8 mouse cellular contexts compared by ENCODE assay signal in the genomic region with DNA sequence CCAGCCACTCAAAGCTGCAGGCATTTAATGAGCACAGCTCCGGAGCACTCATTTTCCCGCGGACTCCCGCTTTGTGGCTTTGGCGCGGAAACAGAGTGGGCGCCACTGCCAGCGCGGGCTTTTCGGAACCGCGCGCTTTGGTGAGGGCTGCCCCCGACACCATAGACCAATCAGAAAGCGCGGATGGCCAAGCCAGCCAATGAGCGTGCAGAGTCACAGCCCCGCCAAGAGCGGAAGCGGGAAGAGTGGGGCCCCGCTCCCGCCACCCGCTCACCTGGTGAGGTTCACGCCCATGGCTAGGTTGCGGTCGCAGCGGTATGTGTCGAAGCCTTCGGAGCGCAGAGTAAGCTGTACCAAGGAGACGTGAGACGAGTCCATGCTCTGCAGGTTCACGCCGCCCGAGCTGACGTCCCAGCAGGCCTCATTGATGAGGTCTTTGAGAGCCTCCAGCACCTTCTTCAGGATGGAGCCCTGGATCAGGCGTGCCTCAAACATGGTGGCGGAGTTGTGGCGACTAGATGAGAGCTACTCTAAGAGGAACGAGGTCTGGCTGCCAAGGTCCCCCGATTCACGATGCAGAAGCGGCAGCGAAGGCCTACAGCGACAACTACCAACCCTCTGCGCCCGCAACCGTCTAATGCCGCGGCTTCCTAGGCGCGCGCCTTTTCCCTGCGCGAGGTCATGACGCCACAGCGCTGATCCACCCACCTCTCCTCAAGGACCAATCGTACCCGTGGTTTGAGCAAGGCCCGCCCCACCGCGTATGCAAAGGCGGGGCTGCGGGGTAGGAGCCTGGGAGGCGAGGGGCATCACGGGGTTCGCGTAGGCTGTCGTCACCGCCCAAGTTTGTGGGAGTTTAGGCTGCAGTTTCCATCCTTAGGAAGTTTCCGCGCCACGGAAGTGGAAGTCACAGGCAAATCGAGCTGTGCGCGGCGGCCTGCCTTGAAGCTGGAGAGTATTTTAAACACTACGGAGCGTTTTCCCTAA. TPM values are rescaled to one million over a fixed set of nuclear protein-coding genes. Genes with fewer than 3 reads are reported as not detected.
DNase-seq lines count a peak whose midpoint lies in the region; ATAC-seq and TF ChIP-seq lines count a peak whose summit lies in the region.

TSS of gene Pcna (minus strand) at position 773 of the 987 bp plus-strand sequence.

- peaks cover 20% of the 10 kb centered on the region for H3K36me3 ChIP-seq in heart, embryonic 12.5 days
- peaks cover 7% of the 10 kb centered on the region; the same call in 1 of the 2 replicates for H3K36me3 ChIP-seq in kidney, postnatal 0 days (ENCODE audit: insufficient read depth, low read length)
- peaks cover 17% of the 10 kb centered on the region for H3K36me3 ChIP-seq in liver, embryonic 11.5 days (ENCODE audit: control insufficient read depth, insufficient read depth, low read length)
- peaks cover 13% of the 10 kb centered on the region for H3K36me3 ChIP-seq in stomach, embryonic 14.5 days (ENCODE audit: control insufficient read depth, insufficient read depth, low read length)

- H3K9me3 ChIP-seq in heart, embryonic 12.5 days (replicated peaks): no peaks in the 10 kb centered on the region
- H3K9me3 ChIP-seq in kidney, postnatal 0 days (replicated peaks; ENCODE audit: low read length): no peaks in the 10 kb centered on the region
- no peaks in the 10 kb centered on the region for H3K9me3 ChIP-seq in liver, embryonic 11.5 days (ENCODE audit: control insufficient read depth, low read length)
- no peaks in the 10 kb centered on the region for H3K9me3 ChIP-seq in stomach, embryonic 14.5 days (ENCODE audit: control insufficient read depth, low read depth, low read length)

- peak within 1 kb of the TSS; percentile 86 for H3K4me3 ChIP-seq in heart, embryonic 12.5 days
- H3K4me3 ChIP-seq in kidney, postnatal 0 days (replicated peaks; ENCODE audit: low read depth, low read length): peak within 1 kb of the TSS; percentile 63
- H3K4me3 ChIP-seq in liver, embryonic 11.5 days (ENCODE audit: low read depth, low read length): peak within 1 kb of the TSS; percentile 81
- H3K4me3 ChIP-seq in stomach, embryonic 14.5 days (ENCODE audit: low read depth, low read length): peak within 1 kb of the TSS; percentile 64

- ATAC-seq in erythroid progenitor cell, adult 5-6 weeks (replicated peaks; ENCODE audit: low FRiP score, poor library complexity, severe bottlenecking): peak; percentile 94
- ATAC-seq in heart, embryonic 12.5 days (ENCODE audit: insufficient number of reproducible peaks, low FRiP score): peak; percentile 100
- ATAC-seq in kidney, postnatal 0 days (replicated peaks; ENCODE audit: low FRiP score, low read depth): peak; percentile 99
- ATAC-seq in liver, embryonic 11.5 days (replicated peaks; ENCODE audit: low FRiP score): peak; percentile 96
- peak; percentile 99 for ATAC-seq in stomach, embryonic 14.5 days (ENCODE audit: insufficient number of reproducible peaks, insufficient read depth, low FRiP score, low read depth)

- peak within 1 kb of the TSS; percentile 84 for H3K4me2 ChIP-seq in heart, embryonic 12.5 days
- H3K4me2 ChIP-seq in kidney, postnatal 0 days (ENCODE audit: low read length): peak within 1 kb of the TSS; percentile 84
- peak within 1 kb of the TSS; percentile 71 for H3K4me2 ChIP-seq in liver, embryonic 11.5 days
- H3K4me2 ChIP-seq in stomach, embryonic 14.5 days (replicated peaks; ENCODE audit: low read depth, low read length): peak within 1 kb of the TSS; percentile 75

- under 1% methylated on average over 78 of the region's 79 CpGs for WGBS in heart, embryonic 12.5 days
- under 1% methylated on average over 78 of the region's 79 CpGs for WGBS in kidney, postnatal 0 days
- WGBS in liver, embryonic 11.5 days: under 1% methylated on average over 77 of the region's 79 CpGs
- under 1% methylated on average over 77 of the region's 79 CpGs for WGBS in stomach, embryonic 14.5 days

- H3K27me3 ChIP-seq in heart, embryonic 12.5 days (replicated peaks): no peaks in the 10 kb centered on the region
- H3K27me3 ChIP-seq in kidney, postnatal 0 days (ENCODE audit: insufficient read depth, low read length): no peaks in the 10 kb centered on the region
- H3K27me3 ChIP-seq in liver, embryonic 11.5 days (replicated peaks; ENCODE audit: control insufficient read depth, insufficient read depth, low read length): no peaks in the 10 kb centered on the region
- no peaks in the 10 kb centered on the region for H3K27me3 ChIP-seq in stomach, embryonic 14.5 days (ENCODE audit: control insufficient read depth, insufficient read depth, low read length)

- peaks cover 25% of the 10 kb centered on the region for H3K4me1 ChIP-seq in heart, embryonic 12.5 days (replicated peaks)
- H3K4me1 ChIP-seq in kidney, postnatal 0 days (replicated peaks; ENCODE audit: insufficient read depth, low read length): peaks cover 4% of the 10 kb centered on the region
- peaks cover 17% of the 10 kb centered on the region for H3K4me1 ChIP-seq in liver, embryonic 11.5 days (replicated peaks; ENCODE audit: control insufficient read depth, insufficient read depth, low read length)
- H3K4me1 ChIP-seq in stomach, embryonic 14.5 days (ENCODE audit: control insufficient read depth, insufficient read depth, low read length): peaks cover 17% of the 10 kb centered on the region; the same call in 1 of the 2 replicates

- no peak for TF ChIP-seq CTCF in kidney, postnatal 0 days (IDR thresholded peaks at IDR 0.05; ENCODE audit: low read depth)

- H3K9ac ChIP-seq in heart, embryonic 12.5 days: peak within 1 kb of the TSS; percentile 78
- H3K9ac ChIP-seq in kidney, postnatal 0 days (ENCODE audit: low read depth, low read length): peak within 1 kb of the TSS; percentile 65
- peak within 1 kb of the TSS; percentile 93 for H3K9ac ChIP-seq in liver, embryonic 11.5 days (ENCODE audit: low read depth, low read length)
- H3K9ac ChIP-seq in stomach, embryonic 14.5 days (replicated peaks; ENCODE audit: low read depth, low read length): peak within 1 kb of the TSS; percentile 62

- peak within 1 kb of the TSS; percentile 87 for H3K27ac ChIP-seq in heart, embryonic 12.5 days (ENCODE audit: poor library complexity, severe bottlenecking)
- peak within 1 kb of the TSS; percentile 82 for H3K27ac ChIP-seq in kidney, postnatal 0 days
- peak within 1 kb of the TSS; percentile 85 for H3K27ac ChIP-seq in liver, embryonic 11.5 days (ENCODE audit: low read depth, low read length)
- H3K27ac ChIP-seq in stomach, embryonic 14.5 days (ENCODE audit: low read length): peak within 1 kb of the TSS; percentile 82

- peak; percentile 99 for DNase-seq in CD4-positive helper T cell, adult 2 months (ENCODE audit: low read depth, low spot score)
- peak; percentile 97 for DNase-seq in brain, embryonic 18.5 days (ENCODE audit: low read depth, low spot score)
- peak; percentile 99 for DNase-seq in kidney, postnatal 0 days (ENCODE audit: low spot score)
- DNase-seq in liver, embryonic 11.5 days (ENCODE audit: low spot score): peak; percentile 94
- DNase-seq in naive thymus-derived CD4-positive, alpha-beta T cell, adult 2 months (ENCODE audit: low read depth): peak; percentile 98

RNA-seq across cellular contexts. Expression of gene Pcna, which starts in this region (rescaled TPM):
- total RNA-seq in erythroid progenitor cell, adult 5-6 weeks (2015; ENCODE audit: low replicate concordance): 898 and 1,003 TPM in 2 replicates
- 562 and 723 TPM in 2 replicates for total RNA-seq in erythroid progenitor cell, adult 5-6 weeks (2017; ENCODE audit: low replicate concordance)
- 172 and 177 TPM in 2 replicates for polyA plus RNA-seq in heart, embryonic 12.5 days (2016; fragmentation: Nextera tagmentation; extraction: Ambion mirVana)
- 166 and 187 TPM in 2 replicates for polyA plus RNA-seq in kidney, postnatal 0 days (2015; fragmentation: Nextera tagmentation; extraction: Ambion mirVana)
- polyA plus RNA-seq in liver, embryonic 11.5 days (2014; fragmentation: Nextera tagmentation; extraction: Ambion mirVana): 415 and 419 TPM in 2 replicates
- polyA plus RNA-seq in stomach, embryonic 14.5 days (2014; fragmentation: Nextera tagmentation; extraction: Ambion mirVana): 278 and 280 TPM in 2 replicates

Comparison
In these comparisons a context has a peak if more than half of its experiments do, and no peak if none do; other contexts are left out.
1. Peak in every context shown above with its lines: DNase-seq, ATAC-seq, H3K4me3 ChIP-seq and H3K27ac ChIP-seq.